Mouse (Mus musculus) mouse trophoblast stem cell (cell line): ENCODE results near the gene 4921501E09Rik.
"Not testable (repeated sequence)": the region's sequence is repeated elsewhere in the genome, so short reads cannot be mapped to it uniquely, and the experiment has no call there.

Experiments used
- in situ Hi-C, 2 experiments: fragments of 300-500 bp; cut with MseI, MboI; formaldehyde crosslinking; loops; 2 replicates in 1 of 2; 3 replicates in 1 of 2; pipeline ENCODE4 v1.15.1; 2025

Gene 4921501E09Rik

GRCm38 (mm10) chr17:33067958-33068357, at the start of gene 4921501E09Rik:
TSS of gene 4921501E09Rik (minus strand) at chr17:33068058.
- in situ Hi-C loops = no loop called here

DNA sequence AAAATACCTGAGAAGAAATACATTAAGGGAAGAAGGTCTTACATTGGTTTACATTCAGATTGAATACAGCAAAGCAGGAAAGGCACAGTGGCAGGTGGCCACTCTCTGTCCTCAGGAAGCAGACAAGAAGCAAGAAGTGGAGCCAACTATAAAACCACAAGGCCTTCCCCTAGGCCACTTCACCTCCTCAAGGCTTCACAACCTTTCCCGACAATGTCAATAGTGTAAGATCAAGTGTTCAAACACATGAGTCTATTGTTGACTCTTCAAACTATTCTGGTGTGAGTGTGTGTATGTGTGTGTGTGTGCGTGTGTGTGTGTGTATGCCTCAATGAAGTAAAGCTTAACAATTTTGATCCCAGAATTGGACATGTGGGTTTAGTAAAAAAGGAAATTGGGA, 29.5 kb upstream of the 4921501E09Rik start:
- in situ Hi-C loops = no loop called here

GRCm38 (mm10) chr17:33092391-33093193, 24.7 kb upstream of the 4921501E09Rik start:
- in situ Hi-C loops = no loop called here

GRCm38 (mm10) chr17:33091630-33092029, 23.8 kb upstream of the 4921501E09Rik start:
- in situ Hi-C loops = no loop called here

DNA sequence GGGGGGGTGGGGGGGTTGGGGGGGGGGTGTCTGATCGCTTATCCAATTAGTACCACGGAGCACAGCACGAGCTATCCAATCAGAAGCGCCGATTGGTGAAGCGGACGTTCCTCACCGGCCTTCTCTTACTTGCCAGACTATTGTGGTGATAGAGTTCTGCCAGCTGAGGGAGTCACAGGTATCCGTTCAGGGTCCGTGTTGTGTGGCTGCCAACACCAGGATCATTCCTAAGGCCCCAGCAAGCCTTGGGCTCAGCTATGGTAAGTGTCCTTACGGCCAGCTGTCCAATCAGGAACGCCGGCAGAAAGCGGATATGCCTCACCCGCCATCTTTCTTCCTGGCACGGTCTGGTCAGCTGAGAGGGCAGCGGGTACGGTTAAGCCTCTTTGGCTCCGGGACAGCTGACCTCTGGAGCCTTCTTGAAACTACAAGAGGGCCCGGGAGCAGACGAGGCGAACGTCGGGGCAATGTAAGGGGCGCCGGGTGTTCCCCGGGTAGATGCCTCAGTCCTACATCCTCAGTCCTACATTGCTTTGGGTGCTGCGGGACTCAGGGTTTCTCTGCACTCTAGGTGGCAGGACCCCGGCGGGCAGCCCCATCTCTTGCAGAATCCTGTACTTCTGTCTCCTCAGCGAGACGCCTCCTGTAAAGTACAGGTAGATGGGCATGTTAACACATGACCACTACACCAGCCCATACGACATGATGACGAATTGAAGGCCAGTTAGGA, 21.5 kb upstream of the 4921501E09Rik start, which contains the start of gene Zfp563:
Zfp563 (plus strand) TSS at position 91 of the 730 bp plus-strand sequence.
- in situ Hi-C loops = no loop called here

DNA sequence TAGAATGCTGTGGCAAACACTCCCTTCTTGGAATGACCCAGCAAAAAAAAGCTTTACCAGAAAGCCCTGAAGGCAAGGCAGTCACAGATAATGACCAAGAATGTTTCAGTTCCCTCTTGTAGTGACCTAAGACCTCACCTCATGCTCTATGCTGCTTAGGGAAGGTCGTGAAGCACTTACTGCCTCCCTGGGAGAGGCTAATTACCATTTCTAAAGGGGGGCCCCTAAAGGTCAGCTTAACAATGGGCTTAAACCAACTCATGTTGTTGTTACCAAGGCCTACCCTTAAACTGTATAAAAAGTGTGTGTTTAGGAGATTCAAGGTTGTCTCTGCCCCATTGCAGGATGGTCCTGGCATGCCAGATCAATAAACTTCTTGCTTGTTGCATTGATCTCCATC, 4.9 kb downstream of the 4921501E09Rik start:
- in situ Hi-C loops = no loop called here

DNA sequence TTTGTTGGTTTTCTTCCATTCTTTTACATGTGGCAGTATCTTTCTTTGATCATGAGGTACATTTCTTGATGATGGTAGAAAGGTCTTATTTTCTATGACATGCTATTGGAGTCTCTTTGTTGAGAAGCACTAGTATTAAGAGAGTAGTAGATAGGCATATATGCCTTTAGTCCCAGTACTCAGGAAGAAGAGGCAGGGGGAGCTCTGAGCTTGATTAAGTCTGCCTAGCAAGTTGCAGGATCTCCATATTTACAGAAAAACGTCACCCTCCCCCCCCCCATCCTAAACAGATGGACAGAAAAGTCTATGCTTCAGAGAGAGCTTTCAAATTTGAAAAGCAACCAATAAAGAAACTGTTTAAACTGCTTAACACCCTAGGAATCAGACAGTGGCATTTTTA, 9.1 kb downstream of the 4921501E09Rik start:
- in situ Hi-C loops = no loop called here

GRCm38 (mm10) chr17:33032900-33033891, 34.7 kb downstream of the 4921501E09Rik start, which contains the start of gene Zfp763:
TSS of gene Zfp763 (minus strand) at chr17:33033402.
- in situ Hi-C loops = no loop called here

- in situ Hi-C loops = no loop called here
Measured at GRCm38 (mm10) chr17:33032376-33032775, 35.5 kb downstream of the 4921501E09Rik start.

DNA sequence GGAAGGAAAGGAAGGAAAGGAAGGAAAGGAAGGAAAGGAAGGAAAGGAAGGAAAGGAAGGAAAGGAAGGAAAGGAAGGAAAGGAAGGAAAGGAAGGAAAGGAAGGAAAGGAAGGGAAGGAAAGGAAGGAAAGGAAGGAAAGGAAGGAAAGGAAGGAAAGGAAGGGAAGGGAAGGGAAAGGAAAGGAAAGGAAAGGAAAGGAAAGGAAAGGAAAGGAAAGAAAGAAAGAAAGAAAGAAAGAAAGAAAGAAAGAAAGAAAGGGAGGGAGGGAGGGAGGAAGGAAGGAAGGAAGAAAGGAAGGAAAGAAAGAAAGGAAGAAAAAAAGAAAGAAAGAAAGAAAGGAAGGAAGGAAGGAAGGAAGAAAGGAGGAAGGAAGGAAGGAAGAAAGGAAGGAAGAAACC, 47.4 kb downstream of the 4921501E09Rik start:
- in situ Hi-C loops = not testable (repeated sequence)
